Mouse (Mus musculus) testis, adult 2 months (tissue): Measurements from ENCODE around the gene Prcd.

Experiments
- CTCF ChIP-seq: fragments of 200-500 bp; IDR thresholded peaks from 2 replicates; pipeline ENCODE4 v1.5.1; 2012; ENCODE audit warnings: low read depth, mild to moderate bottlenecking, inconsistent platforms, low read length, moderate library complexity; ENCODE audit not compliant: control insufficient read depth, insufficient read depth, insufficient replicate concordance
- POLR2A ChIP-seq: fragments of 200-500 bp; IDR thresholded peaks from 2 replicates; pipeline ENCODE4 v1.6.1; 2012; ENCODE audit warnings: low read depth, mild to moderate bottlenecking, inconsistent platforms, low read length, moderate library complexity; ENCODE audit not compliant: control insufficient read depth

GRCm38 (mm10) chr11:116685729-116686128 lies 32.4 kb downstream of the Prcd start:
- no peak for TF ChIP-seq CTCF
- no peak for TF ChIP-seq POLR2A
